Mouse (Mus musculus) small intestine, adult 2 months (tissue): ENCODE results near the gene Prkci.

Experiments used
- CTCF ChIP-seq: fragments of 200-500 bp; IDR thresholded peaks from 2 replicates; pipeline ENCODE4 v1.5.1; 2012; ENCODE audit warnings: low read depth, mild to moderate bottlenecking, control low read depth, inconsistent platforms, low read length, moderate library complexity, mixed read lengths; ENCODE audit not compliant: insufficient replicate concordance, insufficient read length; ENCODE audit errors: extremely low read depth
- POLR2A ChIP-seq: fragments of 200-500 bp; IDR thresholded peaks from 2 replicates; pipeline ENCODE4 v1.6.1; 2012; ENCODE audit warnings: low read depth, mild to moderate bottlenecking, control low read depth, inconsistent platforms, low read length, moderate library complexity

GRCm38 (mm10) chr3:31051730-31052129 is 56.2 kb downstream of the Prkci start:
- no peak for TF ChIP-seq CTCF
- TF ChIP-seq POLR2A: no peak
